Mouse (Mus musculus): ENCODE measurements around the gene Syndig1l.

DNA sequence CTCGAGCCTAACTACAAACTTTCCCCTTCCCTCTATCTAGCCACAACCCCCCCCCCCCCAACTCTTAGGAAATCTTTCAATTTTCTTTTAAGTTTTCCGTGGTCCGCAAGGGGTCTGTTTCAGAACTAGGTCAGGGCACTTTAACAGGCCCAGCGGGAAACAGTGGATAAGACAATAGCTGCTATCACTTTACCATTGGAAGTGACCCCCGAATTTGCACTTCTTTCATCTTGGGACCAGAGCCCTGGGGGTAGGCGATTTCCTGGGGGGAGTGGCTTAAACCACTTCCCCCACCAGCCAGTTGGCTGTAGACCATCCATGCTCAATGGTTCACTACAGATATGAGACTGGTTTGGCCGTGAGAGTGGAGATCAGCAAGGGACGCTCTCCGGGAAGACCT, 58.0 kb downstream of the Syndig1l start, which contains the start of gene Vrtn:
- TF ChIP-seq CTCF (IDR thresholded peaks at IDR 0.05; ENCODE audit: extremely low read depth, insufficient read depth, insufficient read length, insufficient replicate concordance) = no peak
- no peak for TF ChIP-seq POLR2A (IDR thresholded peaks at IDR 0.05; ENCODE audit: low read depth, low read length)

Measured in spleen, adult 2 months (tissue).